Mouse (Mus musculus): Measurements from ENCODE around the gene Gemin5.
A peak's percentile ranks its signal among the peaks of the same experiment; 100 is the strongest.

Gemin5 gene

DNA sequence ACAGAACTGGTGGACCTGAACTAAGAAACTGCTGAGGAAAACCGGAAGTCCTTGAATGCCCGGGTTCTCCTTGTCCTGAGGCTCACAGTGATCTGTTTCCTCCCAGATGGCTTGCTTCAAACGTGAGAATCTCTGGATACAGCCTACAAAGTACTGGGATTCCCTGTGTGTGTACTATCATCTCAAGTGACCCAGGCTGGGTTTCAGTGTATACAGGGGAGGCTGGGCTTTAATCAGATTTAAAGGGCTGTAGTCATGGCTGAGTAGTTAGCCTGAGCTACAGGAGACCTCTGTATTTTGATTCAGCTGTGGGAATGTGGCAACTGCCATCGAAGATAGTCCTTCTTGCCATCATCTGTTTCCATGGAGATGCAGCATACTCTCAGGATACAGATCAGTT lies 91.1 kb downstream of the Gemin5 start:
- no peak for DNase-seq (ENCODE audit: inconsistent age in 2 of 2, low spot score in 1 of 2)

DNA sequence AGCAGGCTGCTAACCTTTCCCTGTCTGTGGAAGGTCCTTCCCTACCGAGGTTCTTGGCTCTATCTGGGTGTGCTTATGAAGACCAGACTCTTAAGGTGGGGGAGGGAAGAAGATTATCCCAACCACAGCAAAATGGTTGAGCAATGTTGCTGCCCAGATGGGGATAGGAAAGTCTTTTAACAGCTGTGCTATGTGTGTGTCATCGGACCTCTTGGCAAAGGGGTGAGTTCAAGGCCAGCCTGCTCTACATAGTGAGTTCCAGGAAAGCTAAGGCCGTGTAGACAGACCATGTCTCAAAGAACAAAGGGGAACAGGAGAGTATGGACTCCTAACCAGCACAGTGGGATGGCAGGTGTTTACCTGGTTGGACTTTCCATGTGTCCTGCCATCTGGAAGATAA lies 95.4 kb downstream of the Gemin5 start:
- DNase-seq (ENCODE audit: inconsistent age in 2 of 2, low spot score in 1 of 2), result peak in 1 of 2 experiments; percentile 77

All from adrenal gland, adult (tissue).